Mouse (Mus musculus) bone marrow macrophage, adult 2 months (primary cell): Measurements from ENCODE around the gene Col6a5. TPM values are rescaled to one million over a fixed set of nuclear protein-coding genes. Genes with fewer than 3 reads are reported as not detected.

Experiments
- H3K27ac ChIP-seq: 2 replicates; pipeline ENCODE4 v1.5.1; 2012; ENCODE audit warnings: low read depth, low read length; ENCODE audit not compliant: insufficient read depth
- H3K4me1 ChIP-seq: 2 replicates; pipeline ENCODE4 v1.6.1; 2012; ENCODE audit warnings: low read length; ENCODE audit not compliant: control insufficient read depth, insufficient read depth
- H3K4me3 ChIP-seq: 2 replicates; pipeline ENCODE4 v1.5.1; 2012; ENCODE audit warnings: mild to moderate bottlenecking, low read length, moderate library complexity; ENCODE audit not compliant: insufficient read depth
- CTCF ChIP-seq: IDR thresholded peaks from 2 replicates; pipeline ENCODE4 v1.5.1; 2012; ENCODE audit warnings: low read depth, mild to moderate bottlenecking, low read length, moderate library complexity
- POLR2A ChIP-seq: IDR thresholded peaks from 2 replicates; pipeline ENCODE4 v1.6.1; 2012; ENCODE audit warnings: mild to moderate bottlenecking, low read depth, low read length, borderline replicate concordance
- polyA plus RNA-seq: library from polyadenylated mRNA; stranded (reverse); fragments of >200 nt; gene quantifications from 2 replicates; pipeline ENCODE4 v1.2.4, GENCODE M21; 2012; ENCODE audit not compliant: missing spikeins, insufficient read depth, insufficient read length

Gene Col6a5
- polyA plus RNA-seq, 1 experiment: not detected

DNA sequence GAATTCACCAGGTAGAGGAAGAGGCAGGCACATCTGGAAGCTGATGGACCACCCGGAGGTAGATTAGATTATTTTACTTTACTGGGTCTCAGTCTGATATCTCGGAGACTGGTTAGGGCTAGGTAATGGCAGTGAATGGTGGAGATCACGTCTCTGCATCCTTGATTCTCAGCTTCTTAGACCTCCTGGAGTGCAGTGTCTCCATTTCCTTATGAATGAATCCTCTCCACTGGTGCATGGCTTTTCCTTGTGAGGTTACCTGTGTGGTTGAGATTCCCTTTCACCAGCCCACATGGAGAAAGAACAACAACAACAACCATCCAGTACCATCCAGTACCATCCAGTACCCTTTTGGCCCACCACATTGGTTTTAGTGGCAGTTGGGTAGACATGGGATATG lies 11.6 kb upstream of the Col6a5 start:
- no peak for TF ChIP-seq CTCF
- no peak for TF ChIP-seq POLR2A
- Histone ChIP-seq H3K4me3 (no peak overlapping the region), H3K4me1 (no peaks in the 10 kb centered on the region), H3K27ac (no peak overlapping the region)

DNA sequence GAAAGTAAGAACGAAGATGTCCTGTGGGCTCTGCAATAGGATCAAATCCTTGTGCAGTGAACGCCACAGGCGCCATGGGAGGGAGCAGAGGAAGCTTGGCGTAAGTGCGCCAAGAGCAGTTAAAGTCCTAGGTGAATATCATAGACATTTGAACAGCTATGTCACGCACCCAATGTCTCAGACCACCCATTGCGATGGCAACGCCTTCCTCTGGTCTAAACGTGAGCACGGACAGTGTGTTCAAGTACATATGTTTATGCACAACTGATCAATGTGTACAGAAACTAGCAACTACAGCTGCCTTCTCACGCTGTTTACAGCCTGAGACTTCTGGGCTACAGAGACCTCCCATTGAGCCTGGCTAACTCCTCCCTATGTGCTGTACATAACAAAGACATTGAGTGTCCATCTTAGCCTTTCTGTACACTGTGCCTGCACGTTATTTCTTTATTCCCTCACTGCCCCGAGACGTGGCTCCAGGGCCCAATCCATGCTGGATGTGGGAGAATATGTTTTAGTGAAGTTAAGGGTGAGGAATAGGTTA lies 11.0 kb upstream of the Col6a5 start:
- no peak overlapping the region for H3K4me3 ChIP-seq
- TF ChIP-seq CTCF (no peak), POLR2A (no peak)
- H3K27ac ChIP-seq: no peak overlapping the region
- no peaks in the 10 kb centered on the region for H3K4me1 ChIP-seq

DNA sequence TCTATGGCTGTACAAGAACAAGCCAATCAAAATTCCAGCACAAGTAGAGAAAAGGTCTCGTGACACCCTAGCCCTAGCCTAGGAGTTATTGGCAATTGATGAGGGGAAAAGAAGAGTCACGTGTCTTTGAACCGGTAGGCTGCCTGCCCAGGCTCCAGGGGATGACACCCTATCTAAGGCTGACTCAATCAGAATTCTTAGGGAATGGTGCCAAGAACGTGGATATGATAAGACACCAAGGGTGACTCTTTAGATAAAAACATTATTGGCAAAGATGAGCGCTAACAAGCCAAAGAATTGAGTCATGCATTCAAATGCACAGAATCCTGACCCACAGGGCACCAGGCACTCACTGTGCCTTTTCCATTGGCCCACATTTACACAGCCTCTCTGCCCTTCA lies 10.5 kb upstream of the Col6a5 start:
- Histone ChIP-seq H3K4me1 (no peaks in the 10 kb centered on the region), H3K4me3 (no peak overlapping the region), H3K27ac (no peak overlapping the region)
- TF ChIP-seq CTCF (no peak), POLR2A (no peak)

DNA sequence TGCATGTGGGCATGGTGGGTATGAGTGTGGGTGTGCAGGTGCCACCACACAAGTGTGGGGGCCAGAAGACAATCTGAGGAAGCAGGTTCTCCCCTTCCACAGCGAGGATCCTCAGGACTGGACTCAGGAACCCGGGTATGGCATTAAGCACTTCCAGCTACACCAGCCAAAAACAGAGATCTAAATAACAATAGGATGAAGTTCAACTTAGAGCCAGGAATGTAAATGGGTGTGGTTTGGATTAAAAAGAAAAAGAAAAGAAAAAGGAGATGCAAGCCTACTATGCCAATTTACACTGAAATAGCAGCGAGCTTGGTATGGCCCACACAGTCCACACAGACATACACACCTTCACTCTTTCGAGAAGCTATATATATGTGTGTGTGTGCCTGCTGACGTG lies 7.5 kb upstream of the Col6a5 start:
- TF ChIP-seq CTCF (no peak), POLR2A (no peak)
- no peak overlapping the region for H3K27ac ChIP-seq
- no peaks in the 10 kb centered on the region for H3K4me1 ChIP-seq
- no peak overlapping the region for H3K4me3 ChIP-seq

DNA sequence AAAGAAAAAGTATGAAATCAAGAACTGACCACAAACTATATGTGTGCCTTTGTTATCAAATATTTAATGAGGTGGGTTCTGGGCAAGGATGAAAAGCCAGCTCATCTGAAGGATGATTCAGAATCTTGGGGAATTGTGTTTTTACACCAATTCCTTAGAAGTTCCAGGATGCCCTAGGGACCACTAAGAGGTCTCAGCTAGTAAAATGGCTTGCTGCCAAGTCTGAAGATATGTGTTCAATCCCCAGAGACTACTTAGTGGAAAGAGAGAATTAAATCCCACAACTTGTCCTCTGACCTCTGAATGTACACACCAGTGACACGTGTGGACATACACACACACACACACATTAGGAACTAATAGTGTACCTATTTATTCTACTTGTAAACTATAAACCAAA lies 1.3 kb downstream of the Col6a5 start:
- TF ChIP-seq POLR2A: no peak
- no peak for TF ChIP-seq CTCF

DNA sequence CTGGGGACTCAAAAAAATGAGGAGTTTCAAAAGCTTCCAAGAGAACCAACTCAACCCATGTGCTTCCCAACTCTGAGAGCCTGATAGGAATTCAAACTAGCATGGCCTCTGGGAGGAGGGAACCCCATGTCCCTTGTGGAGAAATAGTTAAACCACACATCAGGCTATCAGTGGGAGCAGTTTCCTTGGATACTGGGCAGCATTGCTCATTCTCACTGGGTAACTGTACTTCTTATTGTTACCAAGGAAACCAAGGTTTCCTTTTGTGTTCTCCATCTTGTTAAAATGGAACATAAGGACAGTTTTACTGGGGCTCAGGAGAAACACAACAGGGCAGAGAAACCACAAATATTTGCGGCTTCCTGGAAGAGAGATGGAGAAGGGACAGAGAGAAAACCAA lies 10.7 kb downstream of the Col6a5 start:
- TF ChIP-seq POLR2A (no peak), CTCF (no peak)
- H3K27ac ChIP-seq: no peak overlapping the region
- no peaks in the 10 kb centered on the region for H3K4me1 ChIP-seq

More for the DNA sequence above, 1.3 kb downstream of the Col6a5 start:
- no peak overlapping the region for H3K27ac ChIP-seq
- H3K4me3 ChIP-seq: no peak overlapping the region
- H3K4me1 ChIP-seq: no peaks in the 10 kb centered on the region

DNA sequence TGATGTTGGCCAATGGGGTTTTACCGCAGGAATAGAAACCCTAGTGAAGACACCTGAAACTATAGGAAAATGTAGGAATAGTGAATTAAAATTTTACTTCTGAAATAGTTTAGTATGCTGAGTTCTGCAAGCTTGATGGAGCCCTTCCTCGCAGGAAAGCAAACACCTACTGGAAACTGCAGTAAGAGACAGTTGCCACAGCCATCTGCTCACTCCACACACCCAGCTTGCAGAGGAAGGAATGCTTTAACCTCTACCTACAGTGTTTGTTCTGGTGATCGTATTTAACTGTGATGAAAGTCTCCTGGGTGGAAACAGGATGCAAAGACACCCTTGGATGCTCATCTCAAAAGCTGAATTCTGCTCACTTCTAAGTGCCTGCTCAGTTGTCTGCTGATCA lies 12.9 kb downstream of the Col6a5 start:
- Histone ChIP-seq H3K27ac (no peak overlapping the region), H3K4me3 (no peak overlapping the region), H3K4me1 (no peaks in the 10 kb centered on the region)
- TF ChIP-seq POLR2A (no peak), CTCF (no peak)

More for the DNA sequence above, 10.7 kb downstream of the Col6a5 start:
- no peak overlapping the region for H3K4me3 ChIP-seq

DNA sequence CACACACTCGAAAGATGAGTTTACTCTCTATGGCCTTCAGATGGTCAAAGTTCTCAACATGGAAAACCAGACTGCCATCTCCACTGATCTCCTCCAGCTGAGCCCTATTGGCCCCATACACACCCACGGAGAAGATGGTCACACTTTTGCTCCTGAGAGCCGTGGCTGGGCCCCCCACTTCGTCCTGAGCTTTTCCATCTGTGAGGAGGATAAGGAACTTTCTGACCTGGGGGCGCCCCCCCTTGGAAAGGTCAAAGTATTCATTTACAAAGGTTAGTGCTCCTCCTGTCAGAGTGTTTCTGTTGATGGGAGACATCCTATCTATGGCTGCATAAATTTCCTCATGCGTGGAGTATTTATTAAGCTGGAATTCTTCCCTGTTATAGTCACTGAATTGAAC lies 26.6 kb downstream of the Col6a5 start:
- Histone ChIP-seq H3K4me3 (no peak overlapping the region), H3K4me1 (no peaks in the 10 kb centered on the region), H3K27ac (no peak overlapping the region)
- no peak for TF ChIP-seq CTCF
- TF ChIP-seq POLR2A: no peak

DNA sequence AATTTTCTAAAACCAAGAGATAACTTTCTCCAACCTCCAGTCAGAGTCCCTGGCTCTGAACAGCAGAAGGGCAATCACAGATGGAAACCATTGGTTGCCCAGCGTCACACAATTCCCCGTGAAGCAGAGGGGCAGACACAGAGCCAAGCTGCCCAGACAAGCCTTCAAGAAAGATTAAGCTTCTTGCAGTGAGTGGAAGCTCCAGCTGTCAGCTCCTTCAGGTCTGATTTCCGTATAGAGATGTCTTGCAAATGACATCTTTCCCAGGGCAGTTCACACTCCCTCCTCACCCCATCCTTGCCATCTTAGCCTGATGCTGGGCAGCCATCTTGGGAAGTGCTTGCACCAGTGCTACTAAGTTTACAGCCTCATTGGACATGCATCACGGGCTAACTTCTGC lies 31.2 kb downstream of the Col6a5 start:
- no peak overlapping the region for H3K4me3 ChIP-seq
- TF ChIP-seq POLR2A (no peak), CTCF (no peak)
- H3K4me1 ChIP-seq: no peaks in the 10 kb centered on the region
- no peak overlapping the region for H3K27ac ChIP-seq

DNA sequence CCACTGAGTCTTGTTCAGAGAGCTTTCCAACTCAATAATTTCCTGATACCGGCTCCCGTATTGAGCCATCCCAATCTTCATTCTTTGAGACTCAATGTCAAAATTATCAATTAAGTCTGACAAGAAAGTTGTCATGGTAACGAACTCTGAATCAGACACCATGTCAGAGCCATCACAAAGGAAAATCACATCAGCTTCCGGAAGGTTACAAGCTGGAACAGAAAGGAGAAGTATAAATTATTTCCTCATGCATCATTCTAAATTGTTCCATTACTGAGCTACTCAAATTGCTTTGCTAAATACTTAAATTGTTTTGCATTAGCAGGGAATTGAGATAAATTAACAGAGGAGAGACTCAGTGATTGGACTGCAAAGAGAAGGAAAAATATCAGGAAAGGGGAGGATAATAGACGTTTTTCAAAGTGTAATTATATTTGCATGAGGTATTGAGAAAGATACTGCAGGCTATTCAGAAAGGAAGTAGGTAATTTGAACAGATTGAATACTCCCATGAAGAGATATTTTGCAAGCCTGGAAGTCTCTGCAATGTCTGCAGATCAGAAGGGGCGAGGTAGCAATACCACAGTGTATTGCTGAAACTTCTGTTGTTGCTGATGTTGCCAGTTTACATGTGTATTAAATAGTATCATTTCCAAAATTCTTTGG lies 31.9 kb downstream of the Col6a5 start:
- H3K4me3 ChIP-seq: no peak overlapping the region
- H3K27ac ChIP-seq: no peak overlapping the region
- TF ChIP-seq POLR2A: no peak
- no peaks in the 10 kb centered on the region for H3K4me1 ChIP-seq
